In genomic region chr4:102228953-102229586, GRCm38 (mm10) we compare ENCODE assay signal across 8 mouse cellular contexts.
DNase-seq lines count a peak whose midpoint lies in the region; ATAC-seq and TF ChIP-seq lines count a peak whose summit lies in the region.

No protein-coding gene starts in this region.

- 0 out of 2 replicates have a peak, but pooled peaks have one; percentile 20 for TF ChIP-seq CTCF in liver, adult 2 months (IDR thresholded peaks at IDR 0.05; ENCODE audit: low read depth, low read length)
- TF ChIP-seq CTCF in liver, postnatal 0 days (IDR thresholded peaks at IDR 0.05; ENCODE audit: low read depth): peak; percentile 46

- H3K9me3 ChIP-seq in liver, embryonic 12.5 days (replicated peaks): no peaks in the 10 kb centered on the region
- H3K9me3 ChIP-seq in liver, postnatal 0 days (ENCODE audit: low read length): no peaks in the 10 kb centered on the region

- no peak for ATAC-seq in liver, embryonic 12.5 days
- ATAC-seq in liver, postnatal 0 days: no peak

- H3K27ac ChIP-seq in liver, adult 2 months (replicated peaks; ENCODE audit: insufficient read depth, low read depth, low read length): no peak overlapping the region
- no peak overlapping the region for H3K27ac ChIP-seq in liver, embryonic 12.5 days
- no peak overlapping the region for H3K27ac ChIP-seq in liver, postnatal 0 days (ENCODE audit: low read depth)

- no peak for TF ChIP-seq POLR2A in liver, adult 2 months (IDR thresholded peaks at IDR 0.05; ENCODE audit: extremely low read depth, insufficient read depth, low read length)

- WGBS in liver, adult 2 months: 60% methylated on average over 7 of the region's 7 CpGs
- WGBS in liver, embryonic 12.5 days (ENCODE audit: insufficient replicate concordance): 50% methylated on average over 7 of the region's 7 CpGs
- WGBS in liver, postnatal 0 days (ENCODE audit: insufficient replicate concordance): 49% methylated on average over 7 of the region's 7 CpGs

- H3K4me1 ChIP-seq in liver, adult 2 months (ENCODE audit: control insufficient read depth, insufficient read depth, low read length): no peaks in the 10 kb centered on the region
- H3K4me1 ChIP-seq in liver, embryonic 12.5 days: no peaks in the 10 kb centered on the region
- H3K4me1 ChIP-seq in liver, postnatal 0 days (ENCODE audit: insufficient read depth): no peaks in the 10 kb centered on the region

- H3K36me3 ChIP-seq in liver, adult 2 months (ENCODE audit: control insufficient read depth, insufficient read depth, low read length): no peaks in the 10 kb centered on the region
- H3K36me3 ChIP-seq in liver, embryonic 12.5 days: no peaks in the 10 kb centered on the region
- H3K36me3 ChIP-seq in liver, postnatal 0 days (replicated peaks; ENCODE audit: insufficient read depth, low read length): no peaks in the 10 kb centered on the region

- intact Hi-C loops in heart, postnatal 14 days (cut with DNase I): loop anchor here (5.0 kb wide), 1 partner anchor 88 kb away; no protein-coding TSS in a partner anchor

- DNase-seq in liver, adult 2 months (ENCODE audit: extremely low read depth, low read depth, low spot score): no peak
- peak; percentile 26 for DNase-seq in adipocyte (ENCODE audit: low spot score)
- peak; percentile 46 to 73 for DNase-seq in cerebellum, postnatal 25 days
- peak; percentile 18 to 61 for DNase-seq in heart, postnatal 14 days
- DNase-seq in liver, postnatal 0 days: peak; percentile 24
- peak; percentile 67 for DNase-seq in right cerebral cortex, postnatal 4 days
- DNase-seq in spleen, adult 18-20 months: no peak

- no peak for TF ChIP-seq EP300 in liver, postnatal 0 days (IDR thresholded peaks at IDR 0.05; ENCODE audit: low read depth)

- no peaks in the 10 kb centered on the region for H3K27me3 ChIP-seq in liver, adult 2 months (ENCODE audit: control insufficient read depth, insufficient read depth, low read length)
- H3K27me3 ChIP-seq in liver, embryonic 12.5 days (replicated peaks): no peaks in the 10 kb centered on the region
- H3K27me3 ChIP-seq in liver, postnatal 0 days (ENCODE audit: insufficient read depth, low read length): no peaks in the 10 kb centered on the region

- H3K4me2 ChIP-seq in liver, embryonic 12.5 days: no peak overlapping the region
- no peak overlapping the region for H3K4me2 ChIP-seq in liver, postnatal 0 days (ENCODE audit: low read depth, low read length)

- no peak overlapping the region for H3K4me3 ChIP-seq in liver, adult 2 months (ENCODE audit: insufficient read depth, low read depth, low read length)
- H3K4me3 ChIP-seq in liver, embryonic 12.5 days: no peak overlapping the region
- H3K4me3 ChIP-seq in liver, postnatal 0 days (ENCODE audit: low read depth, low read length): no peak overlapping the region

- H3K9ac ChIP-seq in liver, adult 2 months (ENCODE audit: low read depth, low read length): no peak overlapping the region
- no peak overlapping the region for H3K9ac ChIP-seq in liver, embryonic 12.5 days
- H3K9ac ChIP-seq in liver, postnatal 0 days (replicated peaks): no peak overlapping the region

- H3K79me2 ChIP-seq in liver, adult 2 months (ENCODE audit: control insufficient read depth, insufficient read depth, low read length): no peaks in the 10 kb centered on the region

Comparison
In these comparisons a context has a peak if more than half of its experiments do, and no peak if none do; other contexts are left out.
1. DNase-seq: peak in adipocyte (single experiment), cerebellum, postnatal 25 days (2 of 2), heart, postnatal 14 days (2 of 2), liver, postnatal 0 days (single experiment) and right cerebral cortex, postnatal 4 days (single experiment); none in liver, adult 2 months (single experiment) and spleen, adult 18-20 months (0 of 2).